Mouse (Mus musculus): ENCODE results near the gene Rad23a.
"Not testable (repeated sequence)": the region's sequence is repeated elsewhere in the genome, so short reads cannot be mapped to it uniquely, and the experiment has no call there.

Rad23a gene

DNA sequence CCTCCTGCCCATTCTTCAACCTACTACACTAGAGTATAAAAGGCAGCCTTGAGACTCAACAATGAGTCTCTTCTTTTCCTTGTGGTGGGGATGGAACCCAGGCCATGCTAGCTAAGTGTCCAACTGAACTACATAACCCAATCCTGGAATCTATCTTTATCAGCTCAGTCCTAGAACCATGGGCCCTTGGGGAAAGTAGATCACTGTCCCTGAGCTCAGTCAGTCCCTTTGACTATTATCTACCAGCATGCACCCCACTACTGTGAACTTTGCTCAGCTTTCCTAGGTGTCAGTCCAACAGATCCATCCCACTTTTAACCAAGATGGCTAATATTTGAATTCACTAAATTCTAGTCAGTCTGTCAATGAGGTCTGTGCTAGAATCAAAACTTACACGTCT is 1.0 kb upstream of the Rad23a start:
- in situ Hi-C loops (cut with MboI, MseI) = no loop called here

DNA sequence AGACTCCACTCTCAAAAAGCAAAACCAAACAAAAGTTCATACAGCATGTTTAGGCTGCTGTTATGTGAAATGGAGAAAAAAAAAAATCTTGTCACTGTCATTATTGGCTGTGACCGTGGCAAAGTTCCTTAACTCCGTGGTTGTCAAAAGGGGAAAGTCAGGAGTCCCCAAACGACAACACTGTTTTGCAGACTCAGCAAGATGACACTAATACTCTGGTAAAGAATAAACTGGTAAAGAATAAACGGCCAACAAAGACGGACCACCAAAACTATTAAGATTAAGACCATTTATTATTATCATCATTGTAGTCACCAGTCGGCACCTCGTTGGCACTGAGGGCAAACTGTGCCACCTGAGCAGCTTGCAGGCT is 604 bp downstream of the Rad23a start:
- in situ Hi-C loops (cut with MboI, MseI) = no loop called here

DNA sequence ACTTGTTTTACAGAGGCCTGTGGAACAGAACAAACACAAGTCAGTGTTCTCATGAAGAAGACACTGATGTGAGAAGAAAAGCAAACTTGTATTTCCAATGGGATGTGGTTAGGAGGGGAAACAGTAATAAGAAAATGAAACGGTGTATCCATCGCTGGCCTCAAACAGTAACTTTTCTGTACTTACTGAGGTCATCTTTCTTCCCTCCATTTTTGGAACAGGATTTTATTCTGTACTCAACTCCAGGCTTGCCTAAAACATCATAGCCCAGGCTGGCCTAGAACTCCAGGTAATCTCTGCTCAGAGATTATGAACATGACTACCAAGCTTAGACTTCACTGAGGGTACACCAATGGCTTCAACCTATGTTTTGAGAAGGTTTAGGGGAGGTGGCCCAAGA is 1.1 kb downstream of the Rad23a start:
- in situ Hi-C loops (cut with MboI, MseI) = no loop called here

DNA sequence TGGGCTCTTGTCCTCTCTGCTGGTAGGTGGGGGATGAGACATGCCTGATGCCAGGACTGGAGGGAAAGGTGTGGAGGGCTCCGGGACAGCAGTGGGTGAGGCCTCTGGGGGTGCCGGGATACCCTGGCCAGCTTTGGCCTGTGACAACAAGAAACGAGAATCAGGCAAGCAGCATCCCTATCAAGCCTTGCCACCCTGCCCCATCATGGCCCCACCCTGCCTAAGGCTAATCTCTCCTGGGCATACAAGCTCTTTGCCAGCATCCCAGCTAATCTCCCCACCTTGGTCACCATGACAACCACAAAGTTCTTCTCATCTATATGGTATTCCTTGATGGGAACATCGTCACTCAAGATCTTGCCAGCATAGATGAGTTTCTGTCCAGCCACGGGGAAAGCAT is 2.0 kb downstream of the Rad23a start:
- in situ Hi-C loops (cut with MboI, MseI) = no loop called here

DNA sequence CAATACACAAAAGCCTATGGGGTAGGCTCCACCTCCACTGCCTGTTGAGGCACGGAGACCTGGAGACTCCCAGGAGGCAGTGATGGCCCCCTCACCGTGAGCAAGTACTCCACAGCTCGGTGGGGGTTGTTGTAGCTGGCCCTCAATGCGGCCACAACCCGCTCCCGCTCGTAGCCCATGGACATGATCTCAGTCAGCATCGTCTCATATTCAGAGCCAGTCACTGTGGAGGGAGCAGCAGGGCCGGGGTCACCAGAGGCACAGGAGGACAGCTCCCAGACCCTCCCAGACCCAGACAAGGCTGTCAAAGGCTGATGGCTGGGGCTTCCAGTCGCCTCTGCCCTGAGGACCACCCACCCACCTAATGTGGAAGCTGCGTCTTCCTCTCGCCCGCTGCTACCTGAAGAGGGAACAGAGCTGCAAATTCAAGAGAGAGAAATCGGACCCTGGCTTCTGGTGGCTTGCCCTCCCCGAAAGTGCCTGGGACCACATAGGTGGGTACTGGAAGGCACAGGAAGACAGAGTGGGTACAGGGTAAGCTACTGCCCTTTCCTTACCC is 2.5 kb downstream of the Rad23a start:
- in situ Hi-C loops (cut with MboI, MseI) = no loop called here

DNA sequence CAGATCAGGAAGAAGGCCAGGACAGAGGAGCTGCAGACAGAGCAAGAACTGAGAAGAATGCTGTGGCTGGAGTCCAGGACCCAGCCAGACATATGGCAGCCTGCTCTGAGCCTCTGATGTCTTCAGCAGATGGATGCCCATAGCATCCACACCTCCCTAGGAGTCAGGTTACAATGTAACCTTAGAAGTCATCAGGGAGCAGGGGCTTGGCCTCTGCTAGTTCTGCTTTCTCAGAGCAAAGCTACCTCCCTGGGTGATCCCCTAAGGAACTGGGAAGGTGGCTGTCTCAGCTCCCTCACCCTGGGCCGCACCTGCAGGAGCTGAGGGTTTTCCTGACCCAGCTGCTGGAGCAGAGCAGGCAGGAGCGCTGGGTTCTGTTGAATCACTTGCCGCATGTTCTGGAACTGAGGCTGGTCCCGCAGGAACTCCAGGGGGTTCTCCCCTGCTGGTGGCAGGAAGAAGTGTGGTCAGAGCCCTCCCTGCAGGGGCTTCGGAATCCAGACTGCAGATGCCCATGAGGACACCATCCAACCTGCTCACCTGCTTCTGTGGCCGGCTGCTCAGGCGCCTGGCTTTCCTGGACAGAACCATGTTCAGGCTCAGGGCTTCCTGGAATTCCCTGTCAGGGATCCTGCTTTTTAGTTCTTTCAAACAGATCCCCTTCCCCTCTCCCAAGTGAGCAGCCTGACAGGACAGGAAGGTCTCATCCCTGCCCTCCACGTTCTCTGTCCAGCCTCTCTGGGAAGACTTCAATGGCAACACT is 3.1 kb downstream of the Rad23a start:
- in situ Hi-C loops (cut with MboI, MseI) = no loop called here

DNA sequence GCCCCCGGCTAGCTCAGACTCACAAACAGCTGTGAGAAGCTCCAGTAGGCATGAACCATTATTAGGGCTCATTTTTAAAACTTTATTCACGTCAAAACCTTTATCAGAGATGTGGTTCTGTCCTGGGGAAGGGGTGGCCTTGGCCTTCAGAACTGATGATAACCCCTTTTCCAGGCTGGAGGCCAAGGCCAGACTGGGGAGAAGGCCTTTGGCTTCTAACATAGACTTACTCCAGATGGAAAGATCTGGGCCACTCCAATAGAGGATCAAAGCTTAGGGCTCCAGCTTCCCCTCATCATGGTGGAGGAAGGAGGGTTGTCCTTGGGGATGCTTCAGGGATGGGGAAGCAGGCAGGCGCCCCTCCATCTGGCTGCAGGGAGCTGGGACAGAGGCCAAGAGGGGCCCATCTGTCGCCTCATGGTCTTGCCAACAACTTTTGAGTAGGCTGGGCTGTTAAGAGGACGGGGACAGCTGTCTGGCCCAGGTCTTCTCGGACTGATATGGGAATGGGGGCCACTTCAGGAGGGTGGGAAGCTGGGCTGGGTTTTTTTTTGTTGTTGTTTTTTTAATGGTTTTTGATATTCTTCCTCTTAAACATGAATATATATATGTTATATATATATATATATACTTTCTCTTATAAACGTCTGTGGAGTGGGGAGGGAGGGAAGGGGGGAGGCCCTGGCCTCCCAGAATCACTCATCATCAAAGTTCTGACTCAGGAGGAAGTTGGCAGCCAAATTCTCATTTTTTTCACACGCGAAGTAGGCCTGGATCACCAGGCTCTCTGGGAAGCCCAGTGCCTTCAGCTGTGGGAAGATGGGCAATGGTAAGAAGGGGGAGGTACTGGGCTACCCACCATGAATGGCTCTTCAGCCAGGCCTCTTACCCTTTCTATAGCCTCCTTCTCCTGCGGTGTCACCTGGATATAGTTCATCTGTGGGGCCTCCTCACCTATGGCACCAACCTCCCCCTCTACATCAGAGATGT is 5.3 kb downstream of the Rad23a start:
- in situ Hi-C loops (cut with MboI, MseI) = no loop called here

DNA sequence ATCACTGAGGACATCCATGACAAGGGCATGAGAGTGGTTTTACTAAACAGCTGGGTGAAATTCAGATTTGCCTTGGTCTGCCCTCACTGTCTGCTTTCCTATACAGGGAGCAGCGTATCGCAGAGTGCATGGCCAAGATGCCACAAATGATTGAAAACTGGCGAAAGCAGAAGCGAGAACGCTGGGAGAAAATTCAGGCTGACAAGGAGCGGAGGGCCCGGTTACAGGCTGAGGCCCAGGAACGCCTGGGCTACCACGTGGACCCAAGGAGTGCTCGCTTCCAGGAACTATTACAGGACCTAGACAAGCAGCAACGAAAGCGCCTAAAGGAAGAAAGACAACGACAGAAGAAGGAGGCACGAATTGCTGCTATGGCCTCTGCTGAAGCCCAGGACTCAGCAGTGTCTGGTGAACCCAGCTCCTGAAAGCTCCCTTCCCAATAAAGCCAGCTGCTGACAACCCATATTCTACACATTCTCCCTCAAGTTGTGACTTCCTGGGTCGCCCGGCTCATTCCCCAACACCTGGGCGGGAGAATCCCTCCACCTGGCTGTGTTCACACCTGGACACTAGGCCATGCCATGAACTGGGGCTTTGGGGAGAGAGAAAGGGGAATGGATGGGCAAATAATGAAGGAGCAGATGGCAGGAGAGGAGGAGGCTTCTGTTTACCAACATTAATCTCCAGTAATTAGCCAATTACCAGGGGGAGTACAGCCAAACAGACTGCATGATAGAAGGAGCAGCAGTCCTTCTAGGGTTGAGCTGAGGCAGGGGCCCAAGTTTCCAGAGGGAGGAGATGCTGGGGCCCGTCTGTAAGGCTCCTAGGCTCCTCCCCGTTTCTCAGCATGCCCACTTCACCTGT is 6.2 kb downstream of the Rad23a start:
- in situ Hi-C loops (cut with MboI, MseI) = no loop called here

DNA sequence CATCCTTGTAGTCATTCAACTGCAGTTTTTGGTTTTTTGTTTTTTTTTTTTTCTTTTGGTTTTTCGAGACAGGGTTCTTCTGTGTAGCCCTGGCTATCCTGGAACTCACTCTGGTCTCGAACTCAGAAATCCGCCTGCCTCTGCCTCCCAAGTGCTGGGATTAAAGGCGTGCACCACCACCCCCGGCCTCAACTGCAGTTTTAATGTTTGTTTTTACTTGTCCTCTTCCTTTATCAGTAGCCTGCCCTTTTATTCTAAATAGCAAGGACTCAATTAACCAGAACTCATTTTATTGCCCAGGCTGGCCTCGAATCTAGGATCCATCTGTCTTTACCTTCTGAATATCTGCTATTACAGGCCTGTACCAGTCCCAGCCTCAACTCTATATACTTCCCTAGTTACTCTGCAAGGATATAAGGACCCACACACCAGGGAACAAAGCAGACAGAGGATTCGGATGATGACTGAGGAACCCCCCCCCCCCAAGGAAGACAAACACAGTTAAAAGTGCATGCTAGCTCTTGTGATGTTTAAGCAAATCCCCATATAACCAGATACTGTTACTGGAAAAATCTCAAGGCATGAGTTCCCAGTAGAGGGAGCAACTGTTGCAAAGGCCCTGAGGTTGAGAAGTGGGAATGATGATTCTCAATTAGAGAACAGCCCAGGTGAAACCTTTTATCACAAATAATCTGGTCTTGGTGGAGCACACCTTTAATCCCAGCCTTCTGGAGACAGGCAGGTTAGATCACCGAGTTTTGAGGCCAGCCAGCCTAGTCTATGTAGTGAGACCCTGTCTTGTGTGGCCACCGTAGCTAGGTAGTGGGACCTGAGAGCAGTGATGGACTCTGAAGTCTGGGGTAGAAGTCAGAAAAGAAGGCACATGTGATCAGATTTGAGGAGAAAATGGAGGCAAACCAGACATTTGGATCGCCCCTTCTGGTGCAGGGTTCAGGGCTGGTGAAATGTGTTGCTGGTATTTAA is 7.4 kb downstream of the Rad23a start:
- in situ Hi-C loops (cut with MboI, MseI) = no loop called here

DNA sequence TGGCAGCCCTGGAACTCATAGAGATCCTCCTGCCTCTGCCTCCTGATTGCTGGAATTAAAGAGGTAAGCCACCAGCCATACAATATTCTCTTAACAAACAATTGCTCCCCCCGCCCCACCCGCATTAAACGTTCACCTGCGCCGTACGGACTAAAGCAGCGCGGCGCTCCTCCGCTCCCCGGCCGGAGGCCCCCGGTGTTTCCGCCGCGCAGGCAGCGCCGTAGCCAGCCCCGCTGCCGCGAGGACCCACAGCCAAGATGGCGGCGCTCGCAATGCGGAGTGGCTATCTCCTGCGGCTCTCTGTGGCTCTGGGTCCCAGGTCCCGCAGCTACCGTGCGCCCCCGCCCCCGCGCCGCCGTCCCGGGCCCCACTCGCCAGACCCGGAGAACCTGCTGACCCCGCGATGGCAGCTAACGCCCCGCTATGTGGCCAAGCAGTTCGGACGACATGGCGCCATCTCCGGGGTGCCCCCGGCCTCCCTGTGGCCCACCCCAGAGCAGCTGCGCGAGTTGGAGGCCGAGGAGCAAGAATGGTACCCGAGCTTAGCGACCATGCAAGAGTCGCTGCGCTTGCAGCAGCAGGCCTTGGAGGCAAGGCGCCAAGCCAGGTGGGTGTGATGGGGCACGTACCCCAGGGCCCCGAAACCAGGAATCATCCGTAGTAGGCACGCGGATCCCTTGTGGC is 8.3 kb downstream of the Rad23a start:
- in situ Hi-C loops (cut with MboI, MseI) = no loop called here

DNA sequence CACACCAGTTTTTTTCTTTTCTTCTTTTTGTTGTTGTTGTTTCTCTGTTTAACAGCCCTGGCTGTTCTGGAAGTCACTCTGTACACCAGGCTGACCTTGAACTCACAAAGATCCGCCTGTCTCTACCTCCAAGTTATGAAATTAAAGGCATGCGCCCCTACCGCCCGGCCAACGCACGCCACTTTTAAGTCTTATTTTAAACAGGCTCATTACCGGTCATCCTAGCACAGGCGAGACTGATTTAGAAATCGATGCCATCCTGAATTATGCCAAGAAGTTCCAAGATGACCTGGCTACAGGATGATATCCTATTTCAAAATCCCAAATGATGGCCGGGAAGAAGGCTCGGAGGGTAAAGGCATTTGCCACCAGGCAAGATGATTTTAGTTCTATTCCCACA is 9.0 kb downstream of the Rad23a start, which contains the start of gene Gadd45gip1:
TSS of gene Gadd45gip1 (plus strand) at position 33 of the 400 bp plus-strand sequence.
- in situ Hi-C loops (cut with MboI, MseI) = no loop called here

DNA sequence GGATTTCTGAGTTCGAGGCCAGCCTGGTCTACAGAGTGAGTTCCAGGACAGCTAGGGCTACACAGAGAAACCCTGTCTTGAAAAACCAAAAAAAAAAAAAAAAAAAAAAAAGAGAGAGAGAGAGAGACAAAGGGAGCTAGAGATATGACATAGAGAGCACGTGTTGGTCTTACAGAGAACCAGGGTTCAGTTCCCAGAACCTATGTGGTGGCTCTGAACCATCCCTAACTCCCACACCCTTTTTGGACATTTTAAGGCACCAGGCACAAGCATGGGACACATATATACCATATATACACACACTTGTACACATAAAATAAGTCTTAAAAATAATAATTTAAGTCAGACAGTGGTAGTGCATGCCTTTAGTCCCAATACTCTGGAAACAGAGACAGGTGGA is 13.9 kb downstream of the Rad23a start:
- in situ Hi-C loops (cut with MboI, MseI) = not testable (repeated sequence)

DNA sequence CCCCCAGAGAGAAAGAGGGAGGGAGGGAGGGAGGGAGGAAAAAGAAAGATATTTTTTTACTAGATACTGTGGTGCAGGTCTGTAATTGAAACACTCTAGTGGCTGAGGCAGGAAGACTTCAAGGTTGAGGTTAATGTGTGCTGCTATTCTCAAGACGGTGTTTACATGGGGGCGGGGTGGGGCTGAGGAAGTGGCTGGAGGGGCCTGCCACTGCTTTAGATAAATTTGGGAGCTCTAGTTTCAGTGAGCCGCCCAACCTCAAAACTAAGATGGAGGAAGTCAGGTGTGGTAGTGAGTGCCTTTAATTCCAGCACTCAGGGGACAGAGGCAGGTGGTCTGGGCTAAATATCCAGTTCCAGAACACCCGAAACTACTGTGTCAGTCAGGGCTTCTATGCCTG is 14.8 kb downstream of the Rad23a start:
- in situ Hi-C loops (cut with MboI, MseI) = no loop called here

DNA sequence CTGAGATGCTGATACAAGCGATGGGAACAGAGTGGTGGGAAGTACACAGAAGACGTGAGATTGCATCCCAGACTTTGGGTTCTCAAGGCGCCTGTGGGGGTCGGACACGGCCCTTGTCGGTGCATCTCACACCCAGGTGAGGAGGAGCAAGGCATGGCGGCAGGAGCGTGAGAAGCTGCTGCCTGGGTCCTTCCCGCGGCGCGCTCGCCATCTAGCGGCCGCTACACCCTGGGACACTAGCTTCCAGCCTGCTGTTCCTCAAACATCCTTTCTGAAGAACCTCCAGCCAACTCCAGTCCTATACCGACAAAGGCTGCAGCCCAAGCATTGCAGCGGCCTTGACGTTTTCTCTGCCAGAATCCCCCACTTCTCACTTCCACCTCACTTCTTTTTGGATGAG is 16.8 kb downstream of the Rad23a start:
- in situ Hi-C loops (cut with MboI, MseI) = no loop called here

DNA sequence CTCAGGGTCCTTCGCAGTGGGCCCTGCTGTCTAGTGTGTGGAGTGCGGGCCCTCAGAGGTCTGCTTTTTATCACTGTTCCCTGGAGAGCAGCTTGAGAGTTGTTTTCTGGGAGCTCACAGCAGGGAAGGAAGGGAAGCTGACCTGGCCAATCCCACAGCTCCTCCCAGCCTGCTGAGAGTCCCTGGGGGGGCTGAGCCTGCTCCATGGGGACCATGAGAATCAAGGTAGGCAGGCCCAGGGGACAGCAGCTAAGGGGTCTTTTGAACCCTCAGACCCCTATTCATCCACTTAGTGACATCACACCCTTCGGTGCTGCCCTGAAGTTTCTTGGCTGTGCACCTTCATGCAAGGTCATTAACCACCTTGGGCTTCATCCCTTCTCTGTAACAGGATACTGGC is 17.7 kb downstream of the Rad23a start, which contains the start of gene Dand5:
TSS of gene Dand5 (minus strand) at position 101 of the 400 bp plus-strand sequence.
- in situ Hi-C loops (cut with MboI, MseI) = no loop called here

DNA sequence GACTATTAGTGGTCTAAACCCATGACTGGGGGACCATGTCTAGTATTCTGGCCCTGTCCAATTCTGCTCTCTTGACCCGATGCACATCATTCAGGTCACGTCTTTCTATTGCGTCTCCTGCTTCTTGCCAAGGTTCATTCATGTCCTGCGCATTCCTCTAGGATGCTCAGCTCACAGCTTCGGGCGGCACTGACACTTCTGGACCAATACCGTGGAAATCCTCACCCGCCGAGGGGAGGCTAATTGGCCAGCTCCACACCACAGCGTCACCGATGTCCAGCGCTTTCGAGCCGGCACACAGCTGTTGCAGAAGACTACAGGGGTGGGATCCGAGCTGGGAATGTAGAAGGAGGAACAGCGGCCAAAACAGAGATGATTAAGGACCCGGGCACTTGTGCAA is 24.3 kb downstream of the Rad23a start:
- in situ Hi-C loops (cut with MboI, MseI) = no loop called here

DNA sequence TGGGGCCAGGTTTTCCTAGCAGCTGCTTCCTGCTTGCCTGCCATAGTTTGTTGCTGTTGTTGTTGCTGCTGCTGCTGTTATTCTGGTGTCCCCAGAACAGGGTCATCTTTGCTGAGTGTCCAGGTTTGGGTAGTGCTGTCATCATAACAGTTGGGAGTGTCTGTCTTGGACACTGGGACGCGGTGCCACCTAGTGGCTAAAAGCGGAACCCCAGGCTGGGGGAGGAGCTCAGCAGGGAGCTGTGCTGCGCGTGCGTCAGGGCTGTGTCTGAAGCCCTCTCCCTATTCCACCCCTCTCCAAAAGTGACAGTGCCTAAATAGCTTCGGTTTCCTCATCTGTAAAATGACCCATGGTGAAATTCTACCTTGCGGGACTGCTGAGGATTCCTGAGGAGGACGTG is 24.9 kb downstream of the Rad23a start:
- in situ Hi-C loops (cut with MboI, MseI) = no loop called here

DNA sequence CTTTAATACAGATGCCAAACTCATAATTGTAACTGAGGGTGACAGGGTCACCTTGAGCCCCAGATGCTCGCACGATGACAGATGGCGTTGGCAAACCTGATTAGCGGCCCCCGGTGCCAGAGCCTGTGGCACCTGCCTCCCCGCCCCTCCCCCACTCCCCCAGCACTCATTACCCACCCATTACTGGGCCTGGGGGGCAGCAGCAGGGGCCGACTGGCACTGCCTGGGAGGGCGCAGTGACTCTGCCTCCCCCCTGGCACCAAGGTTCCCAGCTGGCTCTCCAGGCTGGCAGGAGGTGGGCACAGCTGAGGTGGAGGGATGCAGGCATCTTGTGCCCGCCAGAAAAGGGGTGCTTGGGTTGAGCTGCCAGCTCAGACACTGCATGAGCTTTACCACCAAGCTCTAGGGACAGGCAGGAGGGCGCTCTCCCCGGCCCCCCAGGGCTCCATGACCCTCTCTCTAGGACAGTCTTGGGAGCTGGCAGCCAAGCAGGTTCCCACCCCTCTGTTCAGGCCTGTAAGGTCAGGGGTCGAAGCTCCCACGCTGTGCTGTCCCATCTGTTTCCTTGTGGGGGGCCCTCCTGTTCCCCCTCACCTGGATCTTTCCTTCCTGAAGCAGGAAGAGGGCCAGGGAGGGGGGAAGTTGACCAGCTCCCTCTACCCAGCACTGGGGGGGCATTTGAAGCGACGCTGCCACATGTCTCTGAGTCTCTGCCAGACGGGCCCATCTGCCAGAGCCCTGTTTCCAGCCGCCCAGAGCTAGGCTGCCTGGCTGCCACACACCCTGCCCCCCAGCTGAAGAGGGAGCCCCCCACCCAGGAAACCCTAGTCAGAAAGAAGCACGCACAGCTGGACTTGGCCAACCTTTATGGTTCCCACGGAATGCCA is 25.7 kb downstream of the Rad23a start:
- in situ Hi-C loops (cut with MboI, MseI) = loop anchor here (5.0 kb wide), 1 partner anchor 107 kb away; no protein-coding TSS in a partner anchor

DNA sequence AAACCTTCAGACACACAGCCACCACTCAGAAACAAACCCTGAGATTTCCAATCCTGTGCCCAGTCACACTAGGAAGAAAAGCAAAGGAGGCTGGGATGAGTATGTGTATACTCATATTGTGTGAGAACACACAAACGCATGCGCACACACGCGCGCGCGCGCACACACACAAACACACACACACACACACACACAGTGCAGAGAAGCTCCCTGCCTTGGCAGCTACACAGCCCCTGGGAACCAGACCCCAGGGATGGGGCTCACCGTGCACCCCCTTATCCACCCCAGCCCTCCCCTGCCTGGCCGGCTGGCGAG is 26.3 kb downstream of the Rad23a start:
- in situ Hi-C loops (cut with MboI, MseI) = loop anchor here (5.0 kb wide), 1 partner anchor 107 kb away; no protein-coding TSS in a partner anchor

All from T-helper 2 cell (primary cell).